ENCODE assay signal across 16 mouse cellular contexts in the genomic region with DNA sequence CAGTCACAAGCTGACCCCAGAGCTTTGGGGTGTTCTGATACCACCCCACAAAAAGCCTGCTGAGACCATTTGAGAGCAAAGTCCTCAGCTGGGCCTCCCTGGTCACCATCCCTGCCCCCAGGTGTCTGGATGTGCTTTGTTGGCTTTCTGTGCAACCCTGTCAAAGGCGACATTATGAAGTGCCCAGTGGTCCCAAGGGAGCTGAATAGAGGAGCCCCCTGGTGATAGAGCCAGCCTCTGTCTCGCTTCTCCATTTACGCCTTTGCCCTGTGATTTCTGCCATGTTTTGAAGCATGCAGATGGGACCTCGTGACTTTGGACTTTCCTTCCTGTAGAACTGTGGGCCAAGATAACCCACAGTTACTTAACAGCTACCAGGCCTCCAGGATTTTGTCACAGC.
"Had no signal": no experiment of that assay in that cellular context is flagged by ENCODE, and none has a peak within 500 bp of the region (broad histone marks: within the 10 kb centered on the region; RNA-seq: fewer than 3 reads in every experiment).

No protein-coding gene starts in this region.

- H3K36me3 ChIP-seq: limb, embryonic 15.5 days; liver, embryonic 15.5 days; neural tube, embryonic 15.5 days; stomach, embryonic 15.5 days had no signal

- H3K9ac ChIP-seq: limb, embryonic 15.5 days; liver, embryonic 15.5 days; lung, embryonic 14.5 days; neural tube, embryonic 15.5 days; stomach, embryonic 15.5 days had no signal

- DNase-seq: kidney, adult 11 months; kidney, postnatal 14 days; layer of hippocampus, adult 9-11 months; layer of hippocampus, postnatal 36 days; lung, embryonic 14.5 days; midbrain, embryonic 14.5 days; retina, postnatal 1 day; right cerebral cortex, postnatal 4 days; spleen, adult 18-20 months; thymus, adult 2 months; thymus, postnatal 36 days had no signal

- H3K27me3 ChIP-seq: limb, embryonic 15.5 days; stomach, embryonic 15.5 days had no signal

- H3K4me2 ChIP-seq: limb, embryonic 15.5 days; liver, embryonic 15.5 days; lung, embryonic 14.5 days; neural tube, embryonic 15.5 days; stomach, embryonic 15.5 days had no signal

- H3K27ac ChIP-seq: limb, embryonic 15.5 days; liver, embryonic 15.5 days; neural tube, embryonic 15.5 days; stomach, embryonic 15.5 days had no signal

- H3K9me3 ChIP-seq: limb, embryonic 15.5 days; liver, embryonic 15.5 days; neural tube, embryonic 15.5 days; stomach, embryonic 15.5 days had no signal

- H3K4me3 ChIP-seq: limb, embryonic 15.5 days; liver, embryonic 15.5 days; myocyte; neural tube, embryonic 15.5 days; stomach, embryonic 15.5 days had no signal
